Mouse (Mus musculus) stomach, postnatal 0 days (tissue): ENCODE results near the gene Zfhx3. TPM values are rescaled to one million over a fixed set of nuclear protein-coding genes. Genes with fewer than 3 reads are reported as not detected.

Source experiments
- ATAC-seq: fragments of 200-750 bp; cut with Nextera tagmentation; 2 replicates; pipeline ENCODE4 v1.8.0; 2017; ENCODE audit not compliant: low FRiP score, low TSS enrichment
- DNase-seq: peaks from one replicate; pipeline ENCODE4 v3.0.0-alpha.2; 2016; ENCODE audit warnings: low spot score
- H3K27ac ChIP-seq: fragments of 300-500 bp; sonication (generic); replicated peaks from 2 replicates; pipeline ENCODE4 v1.5.1; 2014; ENCODE audit warnings: mild to moderate bottlenecking, control low read depth
- H3K27me3 ChIP-seq: fragments of 300-500 bp; sonication (generic); 2 replicates; pipeline ENCODE4 v1.6.1; 2014; ENCODE audit warnings: low read length; ENCODE audit not compliant: control insufficient read depth, insufficient read depth
- H3K36me3 ChIP-seq: fragments of 300-500 bp; sonication (generic); 2 replicates; pipeline ENCODE4 v1.6.1; 2014; ENCODE audit warnings: low read length, mixed read lengths; ENCODE audit not compliant: control insufficient read depth, insufficient read depth
- H3K4me1 ChIP-seq: fragments of 300-500 bp; sonication (generic); replicated peaks from 2 replicates; pipeline ENCODE4 v1.6.1; 2014; ENCODE audit warnings: antibody characterized with exemption; ENCODE audit not compliant: control insufficient read depth, insufficient read depth
- H3K4me2 ChIP-seq: fragments of 300-500 bp; sonication (generic); replicated peaks from 2 replicates; pipeline ENCODE4 v1.6.1; 2014; ENCODE audit warnings: low read depth, mild to moderate bottlenecking, control low read depth, moderate library complexity
- H3K4me3 ChIP-seq: fragments of 300-500 bp; sonication (generic); 2 replicates; pipeline ENCODE4 v1.5.1; 2014; ENCODE audit warnings: low read depth, low read length, control low read depth
- H3K9ac ChIP-seq: fragments of 300-500 bp; sonication (generic); 2 replicates; pipeline ENCODE4 v1.6.1; 2014; ENCODE audit warnings: mild to moderate bottlenecking, low read length, control low read depth, mixed read lengths
- H3K9me3 ChIP-seq: fragments of 300-500 bp; sonication (generic); 2 replicates; pipeline ENCODE4 v1.6.1; 2016; ENCODE audit warnings: low read length; ENCODE audit not compliant: control insufficient read depth
- CTCF ChIP-seq: IDR thresholded peaks from 2 replicates; pipeline ENCODE4 v1.5.1; 2016; ENCODE audit warnings: antibody characterized with exemption, low read depth, mild to moderate bottlenecking, moderate library complexity
- EP300 ChIP-seq: optimal IDR thresholded peaks from 2 replicates; pipeline ENCODE3; 2016; ENCODE audit warnings: antibody characterized with exemption
- WGBS: fragments of 180-500 bp; shearing (Covaris S2); extraction: QIAGEN DNeasy Blood & Tissue Kit; methylation state at CpG from one replicate; pipeline ENCODE4 v1.1.7; 2014; 5-methylcytosine and 5-hydroxymethylcytosine counted together
- polyA plus RNA-seq: library from polyadenylated mRNA; unstranded; fragments of >200 nt; fragmentation: Nextera tagmentation; extraction: Ambion mirVana; gene quantifications from 2 replicates; pipeline ENCODE4 v1.2.1, GENCODE M21; 2015

Gene Zfhx3
- polyA plus RNA-seq, 1 experiment from 2014 or later, result 4.6 TPM

DNA sequence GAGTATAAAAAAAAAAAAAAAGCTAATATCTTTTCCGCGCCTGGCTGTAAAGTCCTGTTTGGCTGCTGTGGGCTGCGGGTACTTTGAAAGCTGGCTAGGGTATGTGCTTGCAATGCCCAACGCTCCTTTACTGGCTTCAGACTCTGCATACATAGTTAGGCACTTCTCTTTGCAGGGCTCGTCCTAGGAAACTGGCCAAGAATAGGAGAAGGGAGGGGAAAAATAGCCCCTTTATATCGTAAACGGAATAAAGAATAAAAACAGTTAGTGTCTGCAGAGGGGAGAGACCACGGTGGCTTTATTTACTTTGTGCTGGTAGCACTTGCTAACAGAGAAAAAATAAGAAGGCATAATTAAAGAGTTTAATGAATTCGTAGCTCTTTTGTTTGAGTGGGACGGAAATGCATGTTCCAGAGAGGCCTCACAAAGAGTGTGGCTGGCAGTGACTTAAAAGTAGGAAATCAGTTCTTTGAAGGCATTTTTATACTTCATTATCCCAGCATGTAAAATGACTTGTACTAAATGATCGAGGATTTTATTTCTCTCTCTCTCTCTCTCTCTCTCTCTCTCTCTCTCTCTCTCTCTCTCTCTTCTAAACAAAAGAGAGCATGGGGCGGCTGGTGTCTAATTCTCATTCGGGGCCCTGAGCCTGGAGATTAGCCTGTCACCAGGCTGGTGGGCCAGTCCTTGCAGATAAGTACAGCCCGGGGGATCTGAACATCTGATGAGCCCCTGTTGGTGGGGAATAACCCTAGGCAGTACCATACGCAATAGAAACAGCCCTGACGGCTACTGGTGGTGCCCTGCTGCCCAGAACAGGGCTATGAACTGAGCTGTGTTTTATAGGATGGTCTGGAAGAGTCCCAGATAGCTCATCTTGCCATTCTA is 159.8 kb downstream of the Zfhx3 start:
- Histone ChIP-seq H3K9ac (no peak overlapping the region), H3K36me3 (no peaks in the 10 kb centered on the region), H3K9me3 (no peaks in the 10 kb centered on the region), H3K27ac (no peak overlapping the region), H3K27me3 (no peaks in the 10 kb centered on the region), H3K4me3 (no peak overlapping the region), H3K4me1 (no peaks in the 10 kb centered on the region), H3K4me2 (no peak overlapping the region)
- TF ChIP-seq EP300, result no peak
- no peak for TF ChIP-seq CTCF
- DNase-seq (no peak), ATAC-seq (no peak)
- 42% methylated on average over 16 of the region's 16 CpGs for WGBS

- DNase-seq (no peak), ATAC-seq (no peak)
- H3K4me1 ChIP-seq, result no peaks in the 10 kb centered on the region
- no peaks in the 10 kb centered on the region for H3K9me3 ChIP-seq
- no peaks in the 10 kb centered on the region for H3K27me3 ChIP-seq
- H3K4me3 ChIP-seq, result no peak overlapping the region
- TF ChIP-seq EP300 (no peak), CTCF (no peak)
- 17% methylated on average over 10 of the region's 10 CpGs for WGBS
- no peak overlapping the region for H3K27ac ChIP-seq
- no peak overlapping the region for H3K9ac ChIP-seq
- H3K4me2 ChIP-seq, result no peak overlapping the region; the same call in 1 of the 2 replicates
- no peaks in the 10 kb centered on the region for H3K36me3 ChIP-seq
These were observed 162.1 kb downstream of the Zfhx3 start for GRCm38 (mm10) chr8:108104471-108105098.

DNA sequence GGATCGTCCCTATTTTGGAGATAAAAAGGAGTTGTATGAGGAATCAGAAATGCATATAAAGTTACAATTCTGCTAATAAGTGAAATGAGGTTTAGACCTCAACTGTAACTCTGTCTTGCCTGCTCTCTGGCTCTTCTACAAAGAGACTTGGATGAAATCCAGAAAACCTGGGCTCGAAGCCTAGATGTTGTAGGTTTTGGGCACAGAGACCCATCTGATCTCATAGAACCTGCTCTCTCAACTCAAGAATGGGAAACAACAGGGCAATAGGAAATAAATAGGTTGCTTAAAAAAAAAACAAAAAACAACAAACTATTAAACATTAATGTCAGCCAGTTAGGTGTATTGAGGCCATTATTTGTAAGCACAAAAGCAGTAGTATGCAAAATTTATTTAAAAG is 182.6 kb downstream of the Zfhx3 start:
- no peak overlapping the region for H3K9ac ChIP-seq
- DNase-seq, result no peak

GRCm38 (mm10) chr8:108125491-108125890 is 183.0 kb downstream of the Zfhx3 start:
- Histone ChIP-seq H3K4me2 (no peak overlapping the region), H3K36me3 (no peaks in the 10 kb centered on the region), H3K9ac (no peak overlapping the region), H3K9me3 (no peaks in the 10 kb centered on the region), H3K27ac (no peak overlapping the region), H3K4me3 (no peak overlapping the region), H3K27me3 (no peaks in the 10 kb centered on the region), H3K4me1 (no peaks in the 10 kb centered on the region)
- 59% methylated on average over 2 of the region's 2 CpGs for WGBS
- DNase-seq, result no peak
- no peak for TF ChIP-seq EP300
- TF ChIP-seq CTCF, result no peak
- no peak for ATAC-seq

More for the DNA sequence above, 182.6 kb downstream of the Zfhx3 start:
- Histone ChIP-seq H3K4me1 (no peaks in the 10 kb centered on the region), H3K27ac (no peak overlapping the region), H3K27me3 (no peaks in the 10 kb centered on the region), H3K4me2 (no peak overlapping the region), H3K4me3 (no peak overlapping the region), H3K36me3 (no peaks in the 10 kb centered on the region), H3K9me3 (no peaks in the 10 kb centered on the region)
- no peak for ATAC-seq
- 53% methylated on average over 2 of the region's 2 CpGs for WGBS
- TF ChIP-seq EP300 (no peak), CTCF (no peak)

DNA sequence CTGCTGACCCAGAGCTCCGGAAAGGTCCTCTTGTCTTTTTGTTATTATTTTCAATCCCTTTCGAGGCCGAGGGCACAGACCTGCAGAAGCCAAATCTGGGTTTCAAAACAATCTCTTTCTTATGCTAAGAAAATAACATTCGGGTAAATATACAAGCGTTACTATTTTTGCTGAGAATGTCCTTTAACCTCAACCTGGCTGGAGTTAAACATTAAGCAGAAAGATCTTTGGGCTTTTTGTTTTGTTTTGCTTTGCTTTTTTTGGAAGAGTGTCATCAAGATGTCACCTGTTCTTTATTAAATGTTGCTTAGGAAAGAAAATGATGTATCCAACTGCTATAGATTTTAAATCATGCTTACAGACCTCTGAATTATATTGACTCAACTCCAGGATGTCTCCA is 204.1 kb downstream of the Zfhx3 start:
- Histone ChIP-seq H3K27me3 (no peaks in the 10 kb centered on the region), H3K4me1 (no peaks in the 10 kb centered on the region), H3K9me3 (no peaks in the 10 kb centered on the region), H3K36me3 (no peaks in the 10 kb centered on the region), H3K27ac (no peak overlapping the region), H3K9ac (no peak overlapping the region), H3K4me3 (no peak overlapping the region), H3K4me2 (no peak overlapping the region)
- no peak for ATAC-seq
- TF ChIP-seq CTCF, result no peak
- no peak for TF ChIP-seq EP300
- 54% methylated on average over 5 of the region's 5 CpGs for WGBS
- no peak for DNase-seq

DNA sequence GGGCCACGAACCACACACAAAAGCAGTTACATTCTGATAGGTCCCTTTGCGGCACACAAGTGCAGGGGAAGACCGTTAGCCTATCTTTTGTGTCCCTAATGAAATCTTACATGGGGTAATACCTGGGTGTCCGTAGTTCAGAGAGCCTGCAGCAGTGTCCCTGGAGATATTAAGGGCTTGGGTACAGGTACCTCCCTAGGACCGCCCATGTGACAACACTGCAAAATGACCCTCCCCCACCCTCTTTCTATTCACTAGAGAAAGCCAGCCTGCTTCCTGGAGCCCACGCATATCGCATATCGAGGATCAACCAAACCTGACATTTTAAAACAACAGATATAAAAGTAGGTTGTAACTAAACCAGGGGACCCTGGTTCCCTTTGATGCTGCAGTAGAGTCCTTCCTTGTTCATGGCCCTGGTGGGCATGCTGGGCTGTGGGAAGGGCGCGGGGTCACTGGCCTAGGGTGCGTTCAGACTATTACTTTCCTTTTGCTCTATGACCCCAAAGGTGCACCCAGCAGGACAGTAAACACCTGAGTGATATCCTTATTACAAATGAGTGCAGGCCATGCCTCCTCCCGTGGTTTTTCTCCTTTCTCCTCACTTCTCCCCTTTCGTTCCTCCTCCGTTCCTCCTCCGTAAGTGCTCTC is 206.3 kb downstream of the Zfhx3 start:
- no peak overlapping the region for H3K4me2 ChIP-seq
- H3K9ac ChIP-seq, result no peak overlapping the region
- no peak for DNase-seq
- no peak for ATAC-seq
- TF ChIP-seq EP300 (no peak), CTCF (no peak)
- WGBS, result 68% methylated on average over 15 of the region's 15 CpGs
- no peaks in the 10 kb centered on the region for H3K9me3 ChIP-seq
- H3K4me3 ChIP-seq, result no peak overlapping the region
- H3K36me3 ChIP-seq, result no peaks in the 10 kb centered on the region
- no peak overlapping the region for H3K27ac ChIP-seq
- H3K4me1 ChIP-seq, result no peaks in the 10 kb centered on the region
- no peaks in the 10 kb centered on the region for H3K27me3 ChIP-seq
